Mouse (Mus musculus) spleen, postnatal 4 days (tissue): Measurements from ENCODE around the gene Znfx1.

ENCODE experiments used
- DNase-seq, 2 experiments: peaks; one replicate each; pipeline ENCODE4 v3.0.0; 2022; ENCODE audit warnings: low spot score in 2 of 2

The Znfx1 gene

GRCm38 (mm10) chr2:167071641-167072601 is 9.1 kb upstream of the Znfx1 start:
- peak; percentile 90 to 97 for DNase-seq

- DNase-seq: no peak
These were observed 8.4 kb upstream of the Znfx1 start for GRCm38 (mm10) chr2:167071266-167071640.

GRCm38 (mm10) chr2:167070341-167070740 is 7.5 kb upstream of the Znfx1 start:
- no peak for DNase-seq

GRCm38 (mm10) chr2:167067575-167067974 is 4.8 kb upstream of the Znfx1 start:
- DNase-seq: no peak

- no peak for DNase-seq
These were observed 4.0 kb upstream of the Znfx1 start for GRCm38 (mm10) chr2:167066528-167067516.

- DNase-seq: no peak
These were observed 3.2 kb upstream of the Znfx1 start for GRCm38 (mm10) chr2:167066031-167066430.

GRCm38 (mm10) chr2:167064601-167065295 is 1.9 kb upstream of the Znfx1 start:
- DNase-seq: no peak

- DNase-seq: no peak
These were observed 1.2 kb upstream of the Znfx1 start for GRCm38 (mm10) chr2:167063906-167064496.

GRCm38 (mm10) chr2:167062497-167062911 is 311 bp downstream of the Znfx1 start:
- DNase-seq: peak; percentile 97 to 98

- DNase-seq: peak in 1 of 2 experiments; percentile 41
These were observed 1.3 kb downstream of the Znfx1 start for GRCm38 (mm10) chr2:167061381-167062034.

- DNase-seq: no peak
These were observed 2.1 kb downstream of the Znfx1 start for GRCm38 (mm10) chr2:167060761-167061160.

GRCm38 (mm10) chr2:167060360-167060759 is 2.5 kb downstream of the Znfx1 start:
- DNase-seq: no peak

- DNase-seq: no peak
These were observed 2.9 kb downstream of the Znfx1 start for GRCm38 (mm10) chr2:167059960-167060359.

GRCm38 (mm10) chr2:167059536-167059935 is 3.3 kb downstream of the Znfx1 start:
- no peak for DNase-seq

- no peak for DNase-seq
These were observed 3.9 kb downstream of the Znfx1 start for GRCm38 (mm10) chr2:167058814-167059387.

GRCm38 (mm10) chr2:167058201-167058600 is 4.6 kb downstream of the Znfx1 start:
- DNase-seq: no peak

GRCm38 (mm10) chr2:167056942-167057323 is 5.9 kb downstream of the Znfx1 start:
- no peak for DNase-seq

- no peak for DNase-seq
These were observed 6.4 kb downstream of the Znfx1 start for GRCm38 (mm10) chr2:167056210-167056941.

- no peak for DNase-seq
These were observed 7.4 kb downstream of the Znfx1 start for GRCm38 (mm10) chr2:167055386-167055785.
